Mouse (Mus musculus) spleen, embryonic (tissue): ENCODE measurements around the gene Gm49450.

Source experiments
- CTCF ChIA-PET: fragments of 350-600 bp; sonication (Branson Sonifier 250); formaldehyde crosslinking; loops from one replicate; lab custom pipeline; 2022; lab: Charles Lee

The Gm49450 gene

GRCm38 (mm10) chr15:98953401-98954356 lies at the start of gene Gm49450, which contains the start of gene Tuba1a:
TSS of gene Gm49450 (minus strand) at chr15:98953551.
TSS of gene Tuba1a (minus strand) at chr15:98953703.
- CTCF ChIA-PET = interaction anchor here (0.6 to 1.4 kb wide), 5 partner anchors 9 to 49 kb away, joined by 3 to 8 read pairs (median 4); partner anchors contain the start of gene Lmbr1l

- CTCF ChIA-PET = interaction anchor here (0.6 kb wide), 2 partner anchors 21 to 54 kb away, joined by 3 to 4 read pairs; no protein-coding TSS in a partner anchor
These were observed 48.1 kb upstream of the Gm49450 start for GRCm38 (mm10) chr15:99001451-99001931.

- CTCF ChIA-PET = no interaction called here
These were observed 47.4 kb upstream of the Gm49450 start for GRCm38 (mm10) chr15:99000535-99001283.

- CTCF ChIA-PET = no interaction called here
These were observed 45.4 kb upstream of the Gm49450 start for GRCm38 (mm10) chr15:98998775-98999157.

- CTCF ChIA-PET = no interaction called here
These were observed 44.8 kb upstream of the Gm49450 start for GRCm38 (mm10) chr15:98997938-98998774.

GRCm38 (mm10) chr15:98996840-98997239 lies 43.5 kb upstream of the Gm49450 start:
- CTCF ChIA-PET = interaction anchor here (0.6 kb wide), 1 partner anchor 1249 kb away, joined by 3 read pairs; no protein-coding TSS in a partner anchor

GRCm38 (mm10) chr15:98994957-98995520 lies 41.7 kb upstream of the Gm49450 start:
- CTCF ChIA-PET = interaction anchor here (0.5 to 0.6 kb wide), 2 partner anchors 92 to 847 kb away, joined by 4 to 10 read pairs; no protein-coding TSS in a partner anchor

GRCm38 (mm10) chr15:98993865-98994264 lies 40.5 kb upstream of the Gm49450 start:
- CTCF ChIA-PET = interaction anchor here (0.6 to 1.3 kb wide), 4 partner anchors 19 to 121 kb away, joined by 3 to 7 read pairs (median 4); no protein-coding TSS in a partner anchor

- CTCF ChIA-PET = interaction anchor here (0.5 to 1.3 kb wide), 7 partner anchors 19 to 121 kb away, joined by 3 to 7 read pairs (median 4); partner anchors contain the start of genes Gm49450 and Tuba1a
These were observed 39.9 kb upstream of the Gm49450 start for GRCm38 (mm10) chr15:98993093-98993793.

- CTCF ChIA-PET = interaction anchor here (0.5 to 1.3 kb wide), 4 partner anchors 40 to 116 kb away, joined by 3 to 7 read pairs (median 4); no protein-coding TSS in a partner anchor
These were observed 38.9 kb upstream of the Gm49450 start for GRCm38 (mm10) chr15:98992086-98992912.

GRCm38 (mm10) chr15:98991540-98992050 lies 38.2 kb upstream of the Gm49450 start:
- CTCF ChIA-PET = no interaction called here

- CTCF ChIA-PET = no interaction called here
These were observed 37.6 kb upstream of the Gm49450 start for GRCm38 (mm10) chr15:98990669-98991539.

GRCm38 (mm10) chr15:98989701-98990430 lies 36.5 kb upstream of the Gm49450 start:
- CTCF ChIA-PET = no interaction called here

- CTCF ChIA-PET = no interaction called here
These were observed 35.4 kb upstream of the Gm49450 start for GRCm38 (mm10) chr15:98988787-98989186.

- CTCF ChIA-PET = interaction anchor here (0.6 kb wide), 1 partner anchor 108 kb away, joined by 3 read pairs; no protein-coding TSS in a partner anchor
These were observed 34.4 kb upstream of the Gm49450 start for GRCm38 (mm10) chr15:98987661-98988181.

- CTCF ChIA-PET = no interaction called here
These were observed 33.8 kb upstream of the Gm49450 start for GRCm38 (mm10) chr15:98987077-98987630.
